Mouse (Mus musculus) common myeloid progenitor, adult 5-6 weeks (primary cell): ENCODE measurements at regions not wholly inside any gene's neighbourhood (a gene's known extent, or its start where the extent isn't known, plus 50 kb on each side); places are given as distances from the start of the nearest gene placed in this dataset.

ENCODE experiments used
- ATAC-seq: replicated peaks from 2 replicates; pipeline ENCODE4 v1.8.0; 2016; ENCODE audit warnings: low read depth, mild to moderate bottlenecking, moderate TSS enrichment, inconsistent platforms; ENCODE audit not compliant: poor library complexity, severe bottlenecking

DNA sequence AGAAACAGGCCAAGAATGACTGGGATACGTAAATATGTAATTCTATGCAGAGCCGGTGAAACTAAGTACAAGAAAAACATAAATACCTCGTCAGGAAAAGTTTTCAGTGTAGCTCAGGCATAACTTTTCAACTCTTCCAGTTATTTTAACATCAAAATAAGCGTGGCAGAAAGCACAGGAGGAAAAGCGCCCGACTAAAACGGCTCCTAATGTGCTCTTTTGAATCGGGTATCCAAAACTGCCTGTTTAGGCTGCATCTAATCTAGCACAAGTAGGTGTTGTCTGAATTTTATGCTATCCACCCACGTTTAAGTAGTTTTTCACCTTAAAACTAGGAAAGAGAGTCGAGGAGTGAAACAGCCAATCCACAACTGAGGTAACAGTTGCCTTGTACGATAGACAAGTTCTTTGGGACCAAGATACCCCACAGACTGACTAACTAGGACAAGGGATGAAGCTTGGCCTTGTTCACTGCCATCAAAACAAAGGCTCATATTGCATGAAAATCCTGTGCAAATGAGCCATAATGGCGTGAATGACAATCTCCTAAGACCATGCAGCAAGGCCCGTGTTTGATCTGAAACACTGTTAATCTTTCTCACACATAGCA is 232.0 kb upstream of the Zic4 start:
- ATAC-seq, result no peak

- no peak for ATAC-seq
Observed at GRCm38 (mm10) chr9:91131415-91132255, 230.6 kb upstream of the Zic4 start.

- no peak for ATAC-seq
Observed at GRCm38 (mm10) chr9:91132531-91132930, 229.7 kb upstream of the Zic4 start.

GRCm38 (mm10) chr9:91133256-91133920 is 228.8 kb upstream of the Zic4 start:
- ATAC-seq, result no peak

GRCm38 (mm10) chr9:91134325-91134724 is 227.9 kb upstream of the Zic4 start:
- ATAC-seq, result no peak

- no peak for ATAC-seq
Observed at GRCm38 (mm10) chr9:91135107-91135506, 227.1 kb upstream of the Zic4 start.

DNA sequence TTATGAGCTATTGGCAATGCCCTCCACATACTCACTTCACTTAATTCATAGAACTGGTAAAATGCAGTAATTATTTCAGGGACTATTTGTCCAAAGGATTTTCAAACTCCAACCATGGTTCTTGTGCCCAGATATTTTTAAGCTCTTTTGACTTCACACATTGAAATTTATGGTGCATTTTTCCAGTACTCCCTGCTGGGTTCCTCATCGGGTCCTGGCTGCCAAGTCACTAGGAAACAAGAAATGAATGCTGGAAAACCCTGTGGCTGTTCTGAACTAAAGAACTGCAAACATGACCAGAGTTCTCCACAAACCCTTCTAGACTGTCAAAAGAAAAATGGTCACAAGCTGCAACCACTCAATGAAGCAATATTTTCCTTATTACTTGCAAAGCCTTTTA is 221.6 kb upstream of the Zic4 start:
- ATAC-seq, result no peak

GRCm38 (mm10) chr9:91151893-91152292 is 210.3 kb upstream of the Zic4 start:
- ATAC-seq, result no peak

DNA sequence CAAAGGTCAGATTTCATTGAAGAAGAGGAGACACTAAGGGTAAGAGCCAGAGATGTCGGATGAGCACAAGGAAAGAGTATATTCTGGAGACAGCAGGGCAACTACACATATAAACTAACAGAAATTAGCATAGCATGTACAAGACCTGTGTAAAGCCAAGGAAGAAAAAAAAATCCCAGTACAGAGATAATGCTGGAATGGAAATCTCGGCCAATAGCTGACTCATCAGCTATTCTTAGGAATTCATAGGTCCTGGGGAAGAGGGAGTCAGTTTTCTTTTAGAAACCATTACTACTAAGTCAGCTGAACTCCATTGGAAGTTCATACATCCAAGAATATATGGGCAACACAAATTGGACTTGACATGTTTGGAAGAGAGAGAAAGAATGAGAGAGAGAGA is 202.9 kb upstream of the Zic4 start:
- no peak for ATAC-seq

DNA sequence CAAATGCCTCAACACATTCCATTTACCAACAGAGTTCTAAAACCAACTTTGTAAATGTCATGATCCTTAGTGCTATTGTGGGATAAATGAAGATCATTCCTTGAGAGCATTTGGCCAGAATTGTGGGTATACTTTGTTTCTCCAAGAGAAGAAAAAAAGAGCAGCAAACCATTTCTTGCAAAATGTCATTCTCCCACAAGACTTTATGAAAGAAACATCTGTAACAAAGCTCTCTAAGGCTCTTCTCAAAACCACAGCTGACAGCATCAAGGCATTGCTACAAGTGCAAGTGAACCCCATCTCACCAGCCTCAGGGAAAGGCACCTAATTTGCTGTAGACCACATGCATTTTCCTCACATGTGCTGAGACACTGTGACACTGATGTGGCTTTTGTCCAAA is 194.3 kb upstream of the Zic4 start:
- no peak for ATAC-seq

GRCm38 (mm10) chr9:91193221-91193620 is 169.0 kb upstream of the Zic4 start:
- ATAC-seq, result no peak

DNA sequence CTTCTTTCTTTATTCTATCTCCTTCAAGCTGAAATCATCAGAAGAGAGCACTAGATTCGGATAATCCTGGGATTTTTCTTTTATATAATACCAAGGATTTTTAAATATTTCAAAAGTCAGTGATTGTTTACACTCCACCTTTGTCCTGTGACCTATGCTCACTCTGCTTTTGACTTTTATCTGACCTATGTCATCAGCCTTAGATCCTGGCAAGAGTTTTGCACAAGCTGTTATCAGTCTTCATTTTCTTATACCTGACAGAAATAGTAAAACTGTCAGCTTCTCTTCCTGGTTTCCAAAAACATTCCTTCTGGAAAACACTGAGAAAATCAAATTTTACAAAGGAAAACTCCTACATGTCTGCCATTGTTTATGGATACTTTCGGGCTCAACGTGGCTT is 168.3 kb upstream of the Zic4 start:
- ATAC-seq, result no peak

DNA sequence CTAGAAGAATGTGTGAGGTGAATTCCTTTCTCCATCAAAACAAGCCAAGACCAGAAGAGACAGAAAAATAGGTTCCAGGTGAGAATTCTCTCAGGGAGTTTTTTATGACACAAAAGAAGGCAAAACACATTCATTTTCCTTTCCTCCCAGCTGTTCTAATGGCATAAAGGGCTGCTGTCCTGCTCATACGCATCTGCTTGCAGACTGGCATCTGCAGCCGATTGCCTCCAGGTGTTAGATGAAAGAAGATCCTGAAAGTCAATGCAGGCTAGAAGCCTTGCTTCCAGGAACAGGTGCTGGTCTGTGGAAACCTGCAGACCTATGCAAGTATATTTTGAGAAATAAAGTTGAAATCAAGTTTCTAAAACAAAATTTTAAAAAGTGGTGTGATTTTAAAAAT is 154.9 kb upstream of the Zic4 start:
- no peak for ATAC-seq

GRCm38 (mm10) chr9:91227673-91228440 is 134.4 kb upstream of the Zic4 start:
- no peak for ATAC-seq

DNA sequence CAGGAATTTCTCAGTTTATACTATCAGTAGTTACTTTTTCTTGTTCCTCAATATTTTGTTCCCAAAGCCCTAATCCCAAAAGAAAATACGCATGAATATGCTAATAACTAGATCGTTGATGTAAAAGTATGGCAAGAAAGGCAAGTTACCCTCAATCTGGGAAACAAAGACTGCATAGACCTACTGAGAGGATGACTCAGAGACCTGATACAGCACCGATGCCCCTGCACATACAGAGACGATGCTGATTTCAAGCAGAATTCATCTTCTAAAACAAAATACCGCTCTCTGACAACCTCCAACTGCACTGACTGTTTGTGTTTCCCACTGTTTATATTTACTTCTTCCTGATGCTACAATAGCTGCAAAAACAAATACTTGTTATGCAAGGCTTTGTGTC is 133.7 kb upstream of the Zic4 start:
- no peak for ATAC-seq

GRCm38 (mm10) chr9:91253886-91254285 is 108.3 kb upstream of the Zic4 start:
- no peak for ATAC-seq

DNA sequence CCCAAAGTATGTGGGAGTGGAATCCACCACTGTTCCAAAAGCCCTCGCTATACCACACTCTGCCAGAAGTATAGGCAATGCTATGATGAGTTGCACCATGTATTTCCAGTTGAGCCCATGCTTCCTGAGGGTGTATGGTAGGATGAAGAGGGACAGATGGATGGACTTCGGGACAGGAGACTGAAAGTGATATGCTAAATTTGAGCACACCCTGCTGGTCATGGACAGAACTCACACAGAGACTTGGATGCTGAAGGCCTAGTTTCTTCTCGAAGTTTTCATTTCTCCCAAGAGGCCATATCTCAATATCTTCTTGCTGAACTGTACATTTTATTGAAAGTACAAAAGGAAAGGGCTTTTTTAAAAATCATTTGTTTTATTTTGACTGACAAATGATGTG is 70.9 kb upstream of the Zic4 start:
- ATAC-seq, result no peak
